Mouse (Mus musculus): ENCODE measurements around the gene Birc3.
"Not testable (repeated sequence)": the region's sequence is repeated elsewhere in the genome, so short reads cannot be mapped to it uniquely, and the experiment has no call there.

Gene Birc3

DNA sequence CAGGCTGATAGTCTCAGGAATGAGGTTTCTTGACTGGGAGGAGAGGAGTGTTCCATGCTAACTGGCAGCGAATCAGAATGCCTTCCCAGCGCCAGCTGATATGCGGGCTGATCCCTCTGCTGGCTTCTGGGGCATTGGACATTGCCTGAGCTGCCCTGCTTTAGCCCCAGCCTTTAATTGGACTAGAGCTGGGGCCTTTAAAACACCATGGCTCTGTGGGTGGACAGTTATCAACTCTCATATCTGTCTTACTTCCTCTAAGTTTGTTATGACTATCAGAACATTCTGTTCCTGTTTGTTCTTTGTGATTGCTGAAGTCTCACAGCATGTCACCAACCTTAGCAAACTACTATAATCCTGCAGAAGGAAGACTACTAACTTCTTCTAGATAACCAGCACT lies 5.0 kb downstream of the Birc3 start:
- DNase-seq (ENCODE audit: low spot score): no peak

DNA sequence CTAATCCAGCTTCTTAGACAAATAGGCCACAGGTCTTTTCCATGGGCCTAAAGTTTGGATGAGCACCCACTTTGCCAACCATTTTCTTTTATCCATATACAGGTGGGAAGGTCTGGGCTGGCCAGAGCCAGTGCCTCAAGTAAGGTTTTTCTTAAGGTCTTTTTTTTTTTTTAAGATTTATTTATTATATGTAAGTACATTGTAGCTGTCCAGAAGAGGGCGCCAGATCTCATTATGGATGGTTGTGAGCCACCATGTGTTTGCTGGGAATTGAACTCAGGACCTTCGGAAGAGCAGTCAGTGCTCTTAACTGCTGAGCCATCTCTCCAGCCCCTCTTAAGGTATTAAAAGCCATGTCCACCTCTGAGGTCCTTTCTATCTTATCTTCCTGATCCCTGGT lies 6.0 kb downstream of the Birc3 start:
- DNase-seq (ENCODE audit: low spot score): not testable (repeated sequence)

DNA sequence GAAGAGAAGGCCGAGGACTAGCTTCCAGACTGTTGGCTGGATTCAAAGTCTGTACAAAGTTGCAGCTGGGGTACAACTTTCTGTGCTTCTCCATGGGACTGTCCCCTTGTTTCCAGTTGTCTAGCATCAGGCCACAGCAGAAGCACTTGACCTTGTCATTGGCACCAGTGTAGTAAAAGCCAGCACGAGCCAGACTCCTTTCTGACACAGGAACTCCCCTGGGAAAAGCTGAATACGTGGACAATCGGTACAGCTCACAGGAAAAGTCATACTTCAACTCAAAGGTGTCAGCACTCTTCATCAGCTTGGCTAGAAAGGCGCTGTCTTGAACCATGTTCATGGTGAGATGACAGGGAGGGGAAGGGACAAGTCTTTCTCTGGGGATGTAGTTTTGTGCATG lies 12.0 kb downstream of the Birc3 start:
- DNase-seq (ENCODE audit: low spot score): no peak

DNA sequence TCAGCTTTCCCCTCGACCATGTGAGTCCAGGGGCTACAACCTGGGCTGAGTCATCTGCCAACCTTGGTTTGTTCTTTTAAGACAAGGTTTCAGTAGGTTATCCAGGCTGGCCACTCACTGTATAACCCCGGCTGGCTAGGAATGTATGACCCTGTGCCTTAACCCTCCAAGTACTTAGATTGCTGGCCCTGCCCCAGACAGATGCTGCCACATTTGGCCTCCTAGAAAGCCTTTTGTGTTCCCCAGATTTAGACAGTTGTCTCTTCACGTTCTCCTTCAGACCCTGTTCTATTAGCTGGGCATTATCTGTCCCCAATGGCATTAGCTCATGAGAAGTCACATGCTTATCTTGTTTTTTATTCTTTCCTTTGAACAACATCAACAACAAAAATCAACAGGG lies 17.1 kb downstream of the Birc3 start:
- DNase-seq (ENCODE audit: low spot score): no peak

DNA sequence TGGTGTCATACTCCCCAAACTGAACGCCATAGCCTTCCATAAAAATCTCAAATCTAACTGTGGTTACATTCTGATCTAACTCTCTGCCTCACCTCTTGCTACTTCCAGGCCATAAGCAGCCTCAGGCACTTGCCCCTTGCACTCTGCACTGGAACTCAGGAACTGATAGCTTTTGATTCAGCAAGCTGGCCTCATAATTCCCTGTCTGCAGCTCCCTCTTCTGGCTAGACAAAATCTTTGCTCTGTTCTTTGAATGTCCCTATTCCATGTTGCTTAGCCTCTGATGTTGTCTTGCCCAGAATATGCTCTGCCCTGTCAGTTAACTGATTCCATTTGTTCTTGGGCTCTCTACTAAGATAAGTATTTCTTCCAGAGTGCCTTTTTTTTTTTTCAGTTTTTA lies 17.6 kb downstream of the Birc3 start:
- no peak for DNase-seq (ENCODE audit: low spot score)

DNA sequence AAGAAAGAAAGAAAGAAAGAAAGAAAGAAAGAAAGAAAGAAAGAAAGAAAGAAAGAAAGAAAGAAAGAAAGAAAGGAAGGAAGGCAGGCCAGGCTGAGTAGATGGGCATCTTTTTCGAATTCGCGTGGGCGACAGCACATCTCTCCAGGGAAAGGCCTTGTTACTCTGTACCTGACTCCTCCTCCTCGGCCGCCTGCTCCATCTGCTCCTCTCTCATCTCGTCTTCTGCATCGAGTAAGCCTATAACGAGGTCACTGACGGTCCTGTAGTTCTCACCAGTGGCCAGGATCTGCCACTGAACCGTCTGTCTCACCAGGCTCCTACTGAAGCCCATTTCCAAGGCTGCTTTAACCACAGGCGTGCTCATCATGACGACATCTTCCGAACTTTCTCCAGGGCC lies 18.8 kb downstream of the Birc3 start:
- DNase-seq (ENCODE audit: low spot score): not testable (repeated sequence)

DNA sequence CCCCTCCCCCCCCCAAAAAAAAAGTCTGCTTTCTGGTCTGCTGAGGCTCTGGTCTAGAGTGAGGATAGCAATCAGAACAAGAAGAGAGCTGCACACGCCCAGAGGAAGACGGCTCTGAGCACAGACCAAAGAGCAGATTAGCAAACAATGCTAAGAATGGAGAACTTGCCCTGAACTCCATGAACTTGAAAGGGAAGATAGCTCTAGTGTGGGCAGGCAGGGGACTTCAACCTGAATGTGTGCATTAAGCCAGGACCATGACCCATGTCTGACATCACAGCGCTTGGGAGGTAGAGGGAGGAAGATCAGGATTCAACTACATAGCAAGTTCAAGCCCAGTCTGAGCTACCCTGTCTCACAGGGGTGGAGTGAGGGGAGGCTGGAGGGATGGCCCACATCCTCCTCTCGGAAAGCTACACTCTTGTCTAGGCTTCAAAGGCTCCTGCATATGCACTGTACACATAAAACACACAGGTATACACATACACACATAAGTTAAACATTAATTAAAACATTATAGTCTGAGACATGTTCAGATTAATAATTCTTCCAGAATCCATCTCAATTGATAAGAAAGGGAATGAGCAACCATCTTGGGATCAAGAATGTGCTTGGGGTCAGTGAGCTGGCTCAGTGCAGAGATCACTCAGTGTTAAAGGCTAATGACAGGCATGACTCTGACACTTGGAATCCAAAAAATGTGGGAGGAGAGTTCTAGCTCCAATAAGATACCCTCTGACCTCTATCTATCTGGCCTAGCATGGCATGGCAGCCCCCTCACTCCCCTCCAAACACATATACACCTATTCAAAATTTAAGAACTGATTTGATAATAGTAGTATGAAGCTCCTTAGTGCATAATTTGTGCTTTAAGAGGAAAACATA lies 20.4 kb downstream of the Birc3 start:
- DNase-seq (ENCODE audit: low spot score): no peak

DNA sequence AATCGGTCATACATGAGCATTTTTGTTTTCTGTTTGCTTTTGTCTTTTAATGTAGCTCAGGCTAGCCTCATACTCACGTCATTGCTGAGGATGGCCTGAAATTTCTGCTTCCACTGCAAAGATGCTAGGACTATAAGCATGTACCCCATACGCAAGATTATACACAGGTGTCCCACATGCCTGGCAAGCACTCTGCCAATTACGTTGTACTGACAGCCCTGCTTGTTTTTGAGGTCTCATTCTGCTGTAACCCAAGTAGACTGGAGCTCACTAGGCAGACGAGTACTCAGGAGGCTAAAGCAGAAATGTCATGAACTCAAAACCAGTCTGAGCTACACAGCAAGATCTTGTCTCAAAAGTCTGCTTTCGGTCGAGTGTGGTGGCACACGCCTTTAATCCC lies 21.1 kb downstream of the Birc3 start:
- DNase-seq (ENCODE audit: low spot score): no peak

DNA sequence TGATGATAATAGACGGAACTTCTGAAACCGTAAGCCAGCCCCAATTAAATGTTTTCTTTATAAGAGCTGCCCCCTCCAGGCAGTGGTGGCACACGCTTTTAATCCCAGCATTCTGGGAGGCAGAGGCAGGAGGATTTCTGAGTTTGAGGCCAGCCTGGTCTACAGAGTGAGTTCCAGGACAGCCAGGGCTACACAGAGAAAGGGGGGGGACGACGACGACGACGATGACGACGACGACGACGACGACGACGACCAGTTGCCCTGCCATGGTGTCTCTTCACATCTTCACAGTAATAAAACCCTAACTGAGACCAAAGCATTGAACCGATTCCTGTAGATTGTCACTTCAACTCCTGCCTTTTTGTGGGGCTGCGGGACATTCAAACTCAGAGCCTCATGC lies 24.8 kb downstream of the Birc3 start:
- no peak for DNase-seq (ENCODE audit: low spot score)

DNA sequence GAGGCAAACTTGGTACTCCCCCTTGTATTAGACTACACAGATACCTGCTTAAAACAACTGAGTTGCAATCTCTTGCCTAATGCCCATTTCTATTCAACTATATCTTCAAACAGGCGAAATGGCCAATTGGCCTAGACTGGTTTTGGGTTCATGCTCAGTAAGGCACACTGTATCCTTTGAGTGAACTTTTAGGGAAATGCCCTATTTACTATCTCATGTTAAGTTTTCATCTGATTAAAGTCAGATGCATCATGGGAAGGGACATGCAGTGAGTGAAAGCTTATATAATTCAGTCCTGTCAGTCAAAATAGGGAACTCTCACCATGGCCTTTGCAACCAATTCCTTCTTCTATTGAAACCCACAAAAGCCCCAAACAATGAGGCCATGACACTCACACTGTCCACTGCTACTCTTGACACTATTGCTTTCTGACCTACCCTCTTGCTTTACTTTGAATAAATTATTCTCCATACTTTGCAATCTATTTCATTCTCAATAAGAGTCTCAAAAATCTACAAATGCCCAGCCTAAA lies 26.3 kb downstream of the Birc3 start:
- no peak for DNase-seq (ENCODE audit: low spot score)

DNA sequence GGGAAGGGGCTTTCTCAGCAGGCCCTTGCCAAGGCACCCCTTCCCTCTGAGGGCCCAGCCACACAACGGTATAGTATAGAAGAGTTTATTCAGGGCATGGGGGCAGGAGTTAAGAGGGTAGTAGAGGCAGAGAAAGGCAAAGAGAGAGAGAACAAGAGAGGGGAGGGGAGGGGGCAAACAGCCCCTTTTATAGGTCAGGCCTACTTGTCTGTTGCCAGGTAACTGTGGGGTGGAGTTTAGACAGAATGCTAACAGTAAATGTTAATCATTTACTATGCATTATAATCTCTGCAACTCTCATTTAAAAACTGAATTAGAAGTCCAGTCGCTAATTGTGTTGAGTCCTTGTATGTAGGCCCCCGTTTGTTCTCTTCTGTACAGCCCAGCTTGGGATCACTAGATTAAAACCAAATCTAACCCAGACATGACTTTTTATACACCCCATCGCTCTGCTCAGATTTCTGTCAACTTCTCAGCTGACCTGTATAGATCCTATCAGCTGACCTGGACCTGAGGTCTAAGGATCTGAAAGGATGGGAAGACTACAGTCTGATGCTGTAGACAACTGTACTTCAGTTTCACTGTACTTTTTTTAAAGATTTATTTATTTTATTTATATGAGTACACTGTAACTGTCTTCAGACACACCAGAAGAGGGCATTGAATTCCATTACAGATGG lies 27.6 kb downstream of the Birc3 start:
- DNase-seq (ENCODE audit: low spot score): no peak

DNA sequence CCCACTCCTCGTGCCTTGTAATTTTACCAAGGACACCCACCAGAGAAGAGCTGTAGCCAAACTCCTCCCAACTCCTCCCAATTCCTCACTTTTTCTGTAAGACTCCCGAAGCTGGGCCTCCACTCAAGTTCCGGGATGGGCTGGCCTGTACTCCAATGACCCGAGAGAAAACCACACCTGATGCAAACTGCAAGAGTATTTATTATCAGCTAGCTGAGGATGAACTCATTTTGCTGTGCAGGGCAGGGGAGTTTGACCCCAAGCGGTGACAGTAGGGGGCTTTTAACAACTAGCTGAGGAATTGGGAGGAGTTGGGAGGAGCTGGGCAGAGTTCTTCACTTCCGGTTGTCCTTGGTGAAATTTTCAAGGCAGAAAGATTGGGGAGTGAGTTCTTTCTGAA lies 31.8 kb downstream of the Birc3 start:
- DNase-seq (ENCODE audit: low spot score): no peak

DNA sequence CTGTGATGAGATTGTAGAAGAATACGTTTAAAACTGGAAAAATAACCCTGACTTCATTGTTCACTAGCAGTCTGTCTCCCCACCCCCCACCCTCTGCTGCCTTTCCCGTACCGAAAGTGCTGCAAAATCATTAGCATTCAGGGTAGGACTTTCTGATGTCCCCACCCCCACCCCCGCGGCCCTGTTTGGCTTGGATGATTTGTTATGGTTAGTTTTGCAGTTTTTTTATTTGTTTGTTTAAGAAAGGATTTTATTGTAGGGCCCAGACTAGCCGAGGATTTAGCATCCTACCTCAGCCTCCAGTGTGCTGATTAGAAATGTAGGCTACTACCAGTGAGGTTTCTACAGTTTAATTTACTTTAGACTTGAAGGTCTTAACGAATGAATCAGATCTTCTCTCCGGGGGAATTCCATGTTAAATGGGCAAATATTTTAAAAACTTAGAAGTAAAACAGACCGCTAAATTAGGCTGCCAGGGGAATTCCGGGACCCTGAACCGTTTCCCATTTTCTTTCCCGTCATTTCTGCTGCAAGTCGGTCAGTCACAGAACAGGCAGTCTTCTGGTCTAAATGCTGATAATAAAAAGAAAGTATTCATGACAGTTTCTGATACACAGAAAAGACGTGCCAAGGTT lies 35.1 kb downstream of the Birc3 start:
- DNase-seq (ENCODE audit: low spot score): no peak

DNA sequence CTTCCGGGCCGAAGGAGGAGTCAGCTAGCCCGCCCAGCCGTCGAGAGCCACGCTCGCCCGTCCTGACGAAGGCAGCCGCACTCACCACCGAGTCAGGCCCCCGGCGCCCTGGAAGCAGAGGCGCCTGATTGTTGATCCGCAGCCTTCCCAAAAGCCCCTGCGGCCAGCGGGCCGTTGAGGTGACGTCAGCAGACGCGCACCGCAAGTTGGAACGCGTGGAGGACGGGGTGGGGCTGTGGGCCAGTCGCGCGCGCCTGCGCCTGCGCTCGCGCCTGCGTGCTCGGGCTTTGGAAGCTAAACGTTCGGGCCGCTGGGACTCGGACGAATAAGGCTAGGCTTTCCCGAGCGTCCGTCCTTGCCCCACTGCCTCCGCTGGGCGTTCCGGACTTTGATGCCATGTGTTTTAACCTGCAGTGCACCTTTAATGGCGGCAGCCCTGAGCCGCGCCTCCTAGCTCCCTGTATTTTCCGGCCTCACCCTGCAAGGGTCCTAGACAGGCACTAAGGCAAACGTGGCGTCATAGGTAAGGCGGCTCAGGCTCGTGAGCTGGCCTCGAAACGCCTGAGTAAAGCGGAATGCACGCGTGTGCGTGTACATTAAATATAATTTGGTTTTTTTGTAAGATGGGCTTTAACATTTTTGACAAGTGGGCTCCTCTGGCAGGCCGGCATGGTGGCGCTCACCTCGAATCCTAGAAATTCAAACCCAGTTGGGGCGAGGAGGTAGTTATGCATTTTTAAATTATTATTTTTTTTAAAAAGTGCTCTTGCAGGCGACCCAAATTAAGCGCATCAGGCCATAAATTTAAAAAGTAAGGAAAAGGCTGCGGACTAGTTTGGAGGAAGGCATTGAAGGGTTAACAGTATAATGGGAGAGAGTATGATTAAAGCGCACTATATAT lies 35.8 kb downstream of the Birc3 start, which contains the start of gene Birc2:
Birc2 (minus strand) TSS at position 160 of the 901 bp plus-strand sequence.
- peak; percentile 94 for DNase-seq (ENCODE audit: low spot score)

DNA sequence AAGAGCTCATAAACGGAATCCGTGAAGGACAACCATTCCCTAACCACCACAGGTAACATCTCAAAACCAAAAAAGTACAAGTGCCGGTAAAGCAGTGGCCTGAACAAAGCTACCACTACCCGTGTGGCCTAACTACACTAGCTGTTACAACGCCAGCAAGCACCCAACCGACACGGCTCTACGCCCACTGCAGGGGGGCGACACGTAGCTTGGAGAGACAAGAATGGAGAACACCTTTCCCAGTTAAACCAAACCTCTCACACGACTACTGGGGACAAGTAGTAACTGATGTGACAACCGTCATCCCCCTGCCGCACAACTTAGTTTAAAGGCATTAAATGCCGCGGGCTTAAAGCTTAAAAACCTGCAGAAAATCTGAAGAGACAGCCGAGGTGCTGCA lies 36.7 kb downstream of the Birc3 start:
- peak; percentile 49 for DNase-seq (ENCODE audit: low spot score)

DNA sequence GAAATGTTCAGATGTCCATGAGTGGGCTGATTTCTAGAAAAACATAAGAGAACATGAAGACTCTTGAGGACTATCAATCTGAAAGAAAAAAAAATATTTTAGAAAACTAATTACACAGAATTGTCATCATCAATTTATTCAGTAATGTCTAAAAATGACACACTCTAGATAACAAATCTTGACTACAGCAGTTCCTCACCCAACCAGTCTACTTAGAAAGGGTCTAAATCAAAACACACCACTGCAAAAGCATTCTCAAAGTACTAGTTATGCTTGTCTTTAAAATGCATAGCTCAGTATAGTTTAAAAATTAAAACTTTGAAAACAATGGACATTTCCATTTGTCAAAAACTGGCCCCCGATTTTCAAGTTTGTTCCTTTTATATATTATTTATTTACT lies 37.7 kb downstream of the Birc3 start:
- no peak for DNase-seq (ENCODE audit: low spot score)

DNA sequence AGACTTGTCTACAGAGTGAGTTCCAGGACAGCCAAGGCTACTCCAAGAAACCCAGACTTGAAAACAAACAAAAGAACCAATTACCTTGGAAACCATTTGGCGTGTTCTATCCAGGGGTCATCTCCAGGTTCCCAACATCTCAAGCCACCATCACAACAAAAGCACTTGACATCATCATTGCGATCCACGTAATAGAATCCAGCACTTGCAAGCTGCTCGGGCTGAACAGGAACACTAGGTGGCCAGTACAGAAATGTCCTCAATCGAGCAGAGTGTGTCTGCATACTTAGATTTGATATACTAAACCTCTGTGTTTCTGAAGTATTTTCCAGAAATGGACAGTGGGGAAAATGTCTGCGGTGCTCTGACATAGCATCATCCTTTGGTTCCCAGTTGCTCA lies 39.6 kb downstream of the Birc3 start:
- DNase-seq (ENCODE audit: low spot score): no peak

DNA sequence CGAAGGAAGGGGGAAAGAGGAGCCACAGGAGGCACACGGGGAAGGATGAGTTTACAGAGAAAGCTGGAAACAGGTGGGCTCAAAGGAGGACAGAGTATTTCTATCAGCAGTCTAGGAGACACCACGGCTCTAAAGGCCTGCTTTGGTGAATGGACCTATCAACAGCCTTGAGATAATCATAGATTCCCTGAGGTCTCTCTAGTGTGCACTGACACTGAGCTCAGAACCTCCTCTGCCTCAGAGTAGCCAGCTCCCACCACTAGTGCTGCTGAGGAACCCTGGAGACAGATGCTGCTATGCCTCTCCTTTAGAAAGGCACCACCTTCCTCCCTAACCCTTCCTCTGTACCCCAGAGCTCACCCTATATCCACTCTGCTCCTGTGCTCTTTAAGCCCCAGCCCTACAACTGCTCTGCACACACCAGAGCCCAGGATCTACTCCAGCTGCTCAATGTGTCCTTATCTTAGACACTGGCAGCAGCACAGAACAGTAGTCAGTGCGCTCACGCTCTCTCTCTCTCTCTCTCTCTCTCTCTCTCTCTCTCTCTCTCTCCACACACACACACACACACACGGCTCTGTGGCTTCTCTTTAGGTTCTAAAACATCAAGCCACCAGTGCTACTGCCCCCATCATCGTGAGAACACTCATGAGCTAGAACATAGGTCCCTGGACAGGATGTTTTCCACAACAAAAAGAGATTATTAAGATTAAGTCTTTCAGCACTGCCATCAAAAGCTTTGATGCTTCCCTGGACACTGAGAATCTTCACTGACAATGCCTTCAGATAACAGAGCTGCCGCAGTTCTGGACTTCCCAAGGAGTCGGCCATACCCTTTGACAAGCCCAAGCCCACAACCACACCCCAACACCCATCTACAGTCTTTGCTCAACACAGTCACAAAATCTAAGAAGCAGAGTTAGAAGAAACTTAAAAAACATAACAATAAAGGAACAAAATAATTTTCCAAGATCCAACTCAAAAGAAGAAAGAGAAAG lies 43.2 kb downstream of the Birc3 start:
- DNase-seq (ENCODE audit: low spot score): peak; percentile 9

DNA sequence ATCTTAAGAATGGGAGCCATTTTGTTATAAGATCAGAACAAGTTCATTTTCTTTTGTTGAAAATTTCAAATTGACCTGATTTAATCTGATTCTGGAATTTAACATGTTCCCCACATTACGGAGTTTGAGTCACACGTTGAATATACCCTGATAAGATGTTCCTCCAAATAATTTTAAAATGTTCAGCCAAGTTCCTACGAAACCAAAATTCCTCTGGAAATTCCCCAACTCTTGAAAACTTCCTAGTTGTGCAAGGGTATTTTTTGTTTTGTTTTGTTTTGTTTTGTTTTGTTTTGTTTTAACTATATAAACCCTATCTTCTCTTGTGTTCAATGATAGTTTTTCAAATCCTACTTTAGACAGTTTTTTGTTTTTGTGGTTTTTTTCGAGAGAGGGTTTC lies 44.3 kb downstream of the Birc3 start:
- no peak for DNase-seq (ENCODE audit: low spot score)

DNA sequence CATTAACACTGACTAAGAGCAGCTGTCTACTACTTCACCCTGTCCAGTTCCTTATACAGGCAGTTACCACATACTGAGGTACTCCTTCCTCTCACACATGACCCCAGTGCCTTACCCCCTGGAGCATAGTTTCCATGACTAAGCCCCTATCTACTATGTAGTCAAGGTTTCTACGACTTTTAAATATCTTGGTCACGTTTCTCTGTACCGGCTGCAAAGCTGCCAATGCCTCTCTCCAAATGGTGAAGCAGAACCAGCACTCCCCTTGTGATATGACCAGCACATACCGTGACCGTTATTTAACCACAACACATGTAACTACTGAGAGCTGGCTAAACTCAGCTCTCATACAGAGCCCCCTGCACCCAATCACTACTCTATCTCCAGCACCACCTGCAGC lies 48.1 kb downstream of the Birc3 start:
- no peak for DNase-seq (ENCODE audit: low spot score)

Measured in spleen, adult 12 weeks (tissue).